Mouse (Mus musculus) embryonic facial prominence, embryonic 13.5 days (tissue): ENCODE data around the gene Rnf145. TPM values are rescaled to one million over a fixed set of nuclear protein-coding genes. Genes with fewer than 3 reads are reported as not detected.
A peak's percentile ranks its signal among the peaks of the same experiment; 100 is the strongest.

Source experiments
- ATAC-seq: fragments of 200-750 bp; cut with Nextera tagmentation; 2 replicates; pipeline ENCODE4 v1.8.0; 2017; ENCODE audit warnings: low read depth; ENCODE audit not compliant: insufficient number of reproducible peaks, insufficient read depth, low FRiP score, low TSS enrichment
- H3K27ac ChIP-seq: fragments of 300-500 bp; sonication (generic); 2 replicates; pipeline ENCODE4 v1.5.1; 2015; ENCODE audit warnings: moderate library complexity, mild to moderate bottlenecking, inconsistent platforms
- H3K27me3 ChIP-seq: fragments of 300-500 bp; sonication (generic); 2 replicates; pipeline ENCODE4 v1.6.1; 2015; ENCODE audit warnings: mild to moderate bottlenecking, inconsistent platforms
- H3K36me3 ChIP-seq: fragments of 300-500 bp; sonication (generic); 2 replicates; pipeline ENCODE4 v1.6.1; 2015; ENCODE audit warnings: mild to moderate bottlenecking, inconsistent platforms
- H3K4me1 ChIP-seq: fragments of 300-500 bp; sonication (generic); 2 replicates; pipeline ENCODE4 v1.6.1; 2015; ENCODE audit warnings: inconsistent platforms
- H3K4me2 ChIP-seq: fragments of 300-500 bp; sonication (generic); 2 replicates; pipeline ENCODE4 v1.6.1; 2015; ENCODE audit warnings: moderate library complexity, mild to moderate bottlenecking, inconsistent platforms
- H3K4me3 ChIP-seq: fragments of 300-500 bp; sonication (generic); 2 replicates; pipeline ENCODE4 v1.5.1; 2015; ENCODE audit warnings: mild to moderate bottlenecking, inconsistent platforms
- H3K9ac ChIP-seq: fragments of 300-500 bp; sonication (generic); 2 replicates; pipeline ENCODE4 v1.6.1; 2015; ENCODE audit warnings: mild to moderate bottlenecking, inconsistent platforms
- H3K9me3 ChIP-seq: fragments of 300-500 bp; sonication (generic); 2 replicates; pipeline ENCODE4 v1.6.1; 2016; ENCODE audit warnings: inconsistent platforms
- WGBS: fragments of 180-500 bp; shearing (Covaris S2); methylation state at CpG from one replicate; pipeline ENCODE4 v1.1.7; 2015; ENCODE audit warnings: mixed read lengths; 5-methylcytosine and 5-hydroxymethylcytosine counted together
- microRNA-seq: library from miRNA; unstranded; fragments of <30 nt; microRNA quantifications from one replicate; pipeline ENCODE4, GENCODE M21; 2016
- polyA plus RNA-seq: library from polyadenylated mRNA; unstranded; fragments of >200 nt; fragmentation: Nextera tagmentation; extraction: Ambion mirVana; gene quantifications from 2 replicates; pipeline ENCODE4 v1.2.1, GENCODE M21; 2015

Rnf145 gene
- polyA plus RNA-seq, 1 experiment from 2014 or later = 73.6 TPM

DNA sequence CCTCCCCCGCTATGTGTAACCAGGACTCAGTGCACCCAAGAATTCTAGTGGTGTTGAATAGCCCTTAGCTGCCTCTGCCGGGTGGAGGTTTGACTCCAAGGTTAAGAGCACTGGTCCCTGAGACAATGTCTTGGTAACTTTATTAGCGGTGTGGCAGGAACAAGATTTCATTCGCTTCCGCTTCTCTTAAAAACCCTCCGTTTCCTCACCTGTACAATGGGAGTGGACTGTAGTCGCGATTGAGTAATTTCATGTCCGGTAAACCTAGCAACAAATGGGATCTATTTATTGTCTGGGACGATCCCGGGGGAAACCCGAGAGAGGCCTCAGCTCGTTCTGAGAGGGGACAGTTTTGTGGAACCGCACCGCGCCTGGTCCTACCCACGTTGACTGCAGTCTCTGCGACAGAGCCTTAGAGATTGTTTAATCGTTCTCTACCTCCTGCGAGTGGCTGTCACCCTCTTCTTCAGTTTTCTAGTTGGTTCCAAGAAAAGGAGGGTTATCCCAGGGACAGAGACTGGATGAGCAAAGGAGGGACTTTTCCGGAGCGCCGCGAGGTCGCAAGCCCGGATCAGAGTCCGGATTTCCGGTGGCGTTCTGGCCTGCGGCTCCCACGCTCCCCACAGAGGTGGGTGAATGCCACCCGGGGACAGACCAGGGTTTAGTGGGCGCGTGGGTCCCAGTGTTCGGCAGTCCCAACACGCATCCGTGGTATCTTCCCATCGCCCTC is 94.1 kb downstream of the Rnf145 start:
- 3% methylated on average over 38 of the region's 38 CpGs for WGBS
- peaks cover 69% of the 10 kb centered on the region for H3K27me3 ChIP-seq
- H3K9me3 ChIP-seq = no peaks in the 10 kb centered on the region
- no peak for ATAC-seq
- H3K4me1 ChIP-seq = peaks cover 34% of the 10 kb centered on the region
- no peaks in the 10 kb centered on the region for H3K36me3 ChIP-seq
- H3K9ac ChIP-seq = peak overlapping the region; percentile 64
- peak overlapping the region; percentile 66 for H3K4me2 ChIP-seq
- H3K4me3 ChIP-seq = peak overlapping the region; percentile 38
- H3K27ac ChIP-seq = no peak overlapping the region

- WGBS = 8% methylated on average over 14 of the region's 14 CpGs
Measured at GRCm38 (mm10) chr11:44613411-44614180, 94.8 kb downstream of the Rnf145 start.

More at GRCm38 (mm10) chr11:44613411-44614180, 94.8 kb downstream of the Rnf145 start:
- Histone ChIP-seq H3K4me1 (peaks cover 34% of the 10 kb centered on the region), H3K9ac (peak overlapping the region; percentile 64), H3K4me2 (peak overlapping the region; percentile 66), H3K27ac (no peak overlapping the region), H3K9me3 (no peaks in the 10 kb centered on the region), H3K27me3 (peaks cover 66% of the 10 kb centered on the region), H3K4me3 (peak overlapping the region; percentile 38), H3K36me3 (no peaks in the 10 kb centered on the region)
- no peak for ATAC-seq

Small RNAs within 50 kb of the gene (microRNA-seq; reads per million reads assigned to microRNA genes)
- gene Gm22121 = not detected

Other genes starting within 250 kb of the Rnf145 start
- not detected in 2 replicates for gene Il12b, start 118.9 kb upstream of the Rnf145 start, polyA plus RNA-seq
- gene Ublcp1, start 48.5 kb upstream of the Rnf145 start, polyA plus RNA-seq = 72.8 and 77.4 TPM in 2 replicates
- 69.1 and 77.2 TPM in 2 replicates for gene Ebf1, start 98.4 kb downstream of the Rnf145 start, polyA plus RNA-seq